Mouse (Mus musculus): Measurements from ENCODE around the gene Tcta.
A peak's percentile ranks its signal among the peaks of the same experiment; 100 is the strongest.
"Not testable (repeated sequence)": the region's sequence is repeated elsewhere in the genome, so short reads cannot be mapped to it uniquely, and the experiment has no call there.

The Tcta gene

GRCm38 (mm10) chr9:108305629-108306520 lies at the start of gene Tcta, which contains the start of gene Rhoa:
TSS of gene Tcta (minus strand) at chr9:108306160.
TSS of gene Rhoa (plus strand) at chr9:108306129.
- peak; percentile 99 for DNase-seq (ENCODE audit: low spot score)

GRCm38 (mm10) chr9:108349727-108350126 lies 43.8 kb upstream of the Tcta start:
- DNase-seq (ENCODE audit: low spot score), result no peak

GRCm38 (mm10) chr9:108348290-108348680 lies 42.3 kb upstream of the Tcta start:
- no peak for DNase-seq (ENCODE audit: low spot score)

- peak; percentile 96 for DNase-seq (ENCODE audit: low spot score)
Observed at GRCm38 (mm10) chr9:108347540-108348289, 41.8 kb upstream of the Tcta start, which contains the start of gene Usp4. TSS of gene Usp4 (plus strand) at chr9:108347853.

- DNase-seq (ENCODE audit: low spot score), result no peak
Observed at GRCm38 (mm10) chr9:108347024-108347423, 41.1 kb upstream of the Tcta start.

- DNase-seq (ENCODE audit: low spot score), result no peak
Observed at GRCm38 (mm10) chr9:108344471-108344870, 38.5 kb upstream of the Tcta start.

- no peak for DNase-seq (ENCODE audit: low spot score)
Observed at GRCm38 (mm10) chr9:108343835-108344234, 37.9 kb upstream of the Tcta start.

- no peak for DNase-seq (ENCODE audit: low spot score)
Observed at GRCm38 (mm10) chr9:108343331-108343730, 37.4 kb upstream of the Tcta start.

- DNase-seq (ENCODE audit: low spot score), result no peak
Observed at GRCm38 (mm10) chr9:108342301-108342831, 36.4 kb upstream of the Tcta start.

GRCm38 (mm10) chr9:108341801-108342200 lies 35.8 kb upstream of the Tcta start:
- no peak for DNase-seq (ENCODE audit: low spot score)

GRCm38 (mm10) chr9:108341139-108341475 lies 35.1 kb upstream of the Tcta start:
- no peak for DNase-seq (ENCODE audit: low spot score)

GRCm38 (mm10) chr9:108340258-108341138 lies 34.5 kb upstream of the Tcta start:
- DNase-seq (ENCODE audit: low spot score), result no peak

- no peak for DNase-seq (ENCODE audit: low spot score)
Observed at GRCm38 (mm10) chr9:108339886-108340257, 33.9 kb upstream of the Tcta start.

- peak; percentile 96 for DNase-seq (ENCODE audit: low spot score)
Observed at GRCm38 (mm10) chr9:108338886-108339781, 33.2 kb upstream of the Tcta start, which contains the start of gene Gpx1. TSS of gene Gpx1 (plus strand) at chr9:108338903.

- peak; percentile 53 for DNase-seq (ENCODE audit: low spot score)
Observed at GRCm38 (mm10) chr9:108338551-108338885, 32.6 kb upstream of the Tcta start.

GRCm38 (mm10) chr9:108337848-108338550 lies 32.0 kb upstream of the Tcta start:
- no peak for DNase-seq (ENCODE audit: low spot score)

- no peak for DNase-seq (ENCODE audit: low spot score)
Observed at GRCm38 (mm10) chr9:108325811-108326210, 19.9 kb upstream of the Tcta start.

- no peak for DNase-seq (ENCODE audit: low spot score)
Observed at GRCm38 (mm10) chr9:108324784-108325183, 18.8 kb upstream of the Tcta start.

GRCm38 (mm10) chr9:108322054-108322453 lies 16.1 kb upstream of the Tcta start:
- DNase-seq (ENCODE audit: low spot score), result not testable (repeated sequence)

GRCm38 (mm10) chr9:108318462-108318861 lies 12.5 kb upstream of the Tcta start:
- DNase-seq (ENCODE audit: low spot score), result no peak

All from embryo, embryonic 10 days (tissue).